Mouse (Mus musculus) cerebellum, adult 11-12 months (tissue): ENCODE measurements around the gene Gm14862.
A peak's percentile ranks its signal among the peaks of the same experiment; 100 is the strongest.
"Not testable (repeated sequence)": the region's sequence is repeated elsewhere in the genome, so short reads cannot be mapped to it uniquely, and the experiment has no call there.

Experiments
- DNase-seq: peaks from one replicate; pipeline ENCODE4 v3.0.0; 2022

Gene Gm14862

GRCm38 (mm10) chrX:9256766-9257165 is at the start of gene Gm14862:
Gene Gm14862, minus strand, starts transcription at chrX:9256899.
- DNase-seq, result no peak

GRCm38 (mm10) chrX:9303455-9303854 is 46.8 kb upstream of the Gm14862 start:
- DNase-seq, result no peak

- DNase-seq, result no peak
Measured at GRCm38 (mm10) chrX:9302791-9303190, 46.1 kb upstream of the Gm14862 start.

GRCm38 (mm10) chrX:9298413-9298864 is 41.7 kb upstream of the Gm14862 start:
- no peak for DNase-seq

- DNase-seq, result not testable (repeated sequence)
Measured at GRCm38 (mm10) chrX:9293140-9293829, 36.6 kb upstream of the Gm14862 start.

GRCm38 (mm10) chrX:9283464-9283863 is 26.8 kb upstream of the Gm14862 start, which contains the start of gene H2al1m:
Gene H2al1m, plus strand, starts transcription at chrX:9283764.
- not testable (repeated sequence) for DNase-seq

- DNase-seq, result no peak
Measured at GRCm38 (mm10) chrX:9274321-9274720, 17.6 kb upstream of the Gm14862 start.

GRCm38 (mm10) chrX:9273377-9274002 is 16.8 kb upstream of the Gm14862 start:
- no peak for DNase-seq

GRCm38 (mm10) chrX:9272460-9273361 is 16.0 kb upstream of the Gm14862 start, which contains the start of gene Xk:
Gene Xk, plus strand, starts transcription at chrX:9272756.
- DNase-seq, result peak; percentile 71

GRCm38 (mm10) chrX:9271947-9272459 is 15.3 kb upstream of the Gm14862 start:
- no peak for DNase-seq

GRCm38 (mm10) chrX:9271112-9271511 is 14.4 kb upstream of the Gm14862 start:
- peak; percentile 71 for DNase-seq

- DNase-seq, result no peak
Measured at GRCm38 (mm10) chrX:9259267-9259666, 2.6 kb upstream of the Gm14862 start.

- no peak for DNase-seq
Measured at GRCm38 (mm10) chrX:9257831-9258230, 1.1 kb upstream of the Gm14862 start.

GRCm38 (mm10) chrX:9254901-9255300 is 1.8 kb downstream of the Gm14862 start:
- DNase-seq, result no peak

- DNase-seq, result no peak
Measured at GRCm38 (mm10) chrX:9253990-9254389, 2.7 kb downstream of the Gm14862 start.

- DNase-seq, result no peak
Measured at GRCm38 (mm10) chrX:9248911-9249310, 7.8 kb downstream of the Gm14862 start.

- DNase-seq, result no peak
Measured at GRCm38 (mm10) chrX:9244603-9245336, 11.9 kb downstream of the Gm14862 start.

GRCm38 (mm10) chrX:9243381-9243864 is 13.3 kb downstream of the Gm14862 start:
- peak; percentile 42 for DNase-seq

- peak; percentile 77 for DNase-seq
Measured at GRCm38 (mm10) chrX:9240737-9241591, 15.7 kb downstream of the Gm14862 start.

GRCm38 (mm10) chrX:9227105-9227504 is 29.6 kb downstream of the Gm14862 start:
- DNase-seq, result peak; percentile 67
